Mouse (Mus musculus) megakaryocyte, embryonic 14.5 days (primary cell): Measurements from ENCODE around the gene Auts2. TPM values are rescaled to one million over a fixed set of nuclear protein-coding genes. Genes with fewer than 3 reads are reported as not detected.

Source experiments
- H3K27me3 ChIP-seq: replicated peaks from 2 replicates; pipeline ENCODE3; 2012; ENCODE audit warnings: inconsistent platforms
- H3K36me3 ChIP-seq: replicated peaks from 2 replicates; pipeline ENCODE3; 2012; ENCODE audit warnings: low read length, inconsistent platforms, mixed read lengths
- H3K4me1 ChIP-seq: 2 replicates; pipeline ENCODE4 v1.6.1; 2012; ENCODE audit warnings: inconsistent platforms
- H3K4me3 ChIP-seq: replicated peaks from 2 replicates; pipeline ENCODE3; 2012; ENCODE audit warnings: moderate library complexity, mild to moderate bottlenecking, inconsistent platforms
- H3K9me3 ChIP-seq: 2 replicates; pipeline ENCODE4 v1.6.1; 2012; ENCODE audit warnings: inconsistent platforms
- FLI1 ChIP-seq: IDR thresholded peaks from 2 replicates; pipeline ENCODE4 v1.6.1; 2012; ENCODE audit warnings: low read length, inconsistent platforms, mixed read lengths
- GATA1 ChIP-seq: IDR thresholded peaks from 3 replicates; pipeline ENCODE4 v1.6.1; 2012; ENCODE audit warnings: mixed read lengths, low read length, inconsistent platforms, borderline replicate concordance
- polyA plus RNA-seq: library from polyadenylated mRNA; stranded (reverse); fragments of >175 nt; gene quantifications from 2 replicates; pipeline ENCODE4 v1.2.3, GENCODE M21; 2012; ENCODE audit warnings: low replicate concordance; ENCODE audit not compliant: insufficient read depth

Auts2 gene
- polyA plus RNA-seq, 1 experiment, result 4.0 TPM

GRCm38 (mm10) chr5:131614238-131614637 is 928.9 kb downstream of the Auts2 start:
- peaks cover 22% of the 10 kb centered on the region for H3K9me3 ChIP-seq
- H3K27me3 ChIP-seq, result peaks cover 57% of the 10 kb centered on the region
- H3K36me3 ChIP-seq, result no peaks in the 10 kb centered on the region
- H3K4me3 ChIP-seq, result no peak overlapping the region
- no peak for TF ChIP-seq FLI1
- TF ChIP-seq GATA1, result no peak
- peaks cover 10% of the 10 kb centered on the region for H3K4me1 ChIP-seq

GRCm38 (mm10) chr5:131613301-131613700 is 929.8 kb downstream of the Auts2 start:
- H3K27me3 ChIP-seq, result peaks cover 51% of the 10 kb centered on the region
- TF ChIP-seq FLI1 (no peak), GATA1 (no peak)
- H3K4me3 ChIP-seq, result no peak overlapping the region
- H3K9me3 ChIP-seq, result peaks cover 17% of the 10 kb centered on the region
- H3K36me3 ChIP-seq, result no peaks in the 10 kb centered on the region
- H3K4me1 ChIP-seq, result peaks cover 10% of the 10 kb centered on the region

- H3K4me3 ChIP-seq, result no peak overlapping the region
- H3K36me3 ChIP-seq, result no peaks in the 10 kb centered on the region
- H3K9me3 ChIP-seq, result peaks cover 13% of the 10 kb centered on the region; the same call in 1 of the 2 replicates
- 0 out of 2 replicates have a peak, but pooled peaks cover 3% of the 10 kb centered on the region for H3K4me1 ChIP-seq
- peaks cover 25% of the 10 kb centered on the region for H3K27me3 ChIP-seq
- TF ChIP-seq FLI1 (no peak), GATA1 (no peak)
Measured at GRCm38 (mm10) chr5:131610702-131611101, 932.4 kb downstream of the Auts2 start.

- Histone ChIP-seq H3K4me1 (no peaks in the 10 kb centered on the region), H3K27me3 (peaks cover 10% of the 10 kb centered on the region), H3K9me3 (0 out of 2 replicates have a peak, but pooled peaks cover 2% of the 10 kb centered on the region), H3K36me3 (no peaks in the 10 kb centered on the region), H3K4me3 (no peak overlapping the region)
- no peak for TF ChIP-seq GATA1
- TF ChIP-seq FLI1, result no peak
Measured at GRCm38 (mm10) chr5:131606786-131607185, 936.4 kb downstream of the Auts2 start.

- TF ChIP-seq FLI1 (no peak), GATA1 (no peak)
- H3K4me3 ChIP-seq, result no peak overlapping the region
Measured at GRCm38 (mm10) chr5:131601934-131602692, 941.0 kb downstream of the Auts2 start.

GRCm38 (mm10) chr5:131600325-131601125 is 942.6 kb downstream of the Auts2 start:
- peaks cover 31% of the 10 kb centered on the region for H3K27me3 ChIP-seq
- no peak overlapping the region for H3K4me3 ChIP-seq
- no peaks in the 10 kb centered on the region for H3K9me3 ChIP-seq
- H3K4me1 ChIP-seq, result no peaks in the 10 kb centered on the region
- H3K36me3 ChIP-seq, result no peaks in the 10 kb centered on the region
- TF ChIP-seq GATA1, result no peak
- no peak for TF ChIP-seq FLI1

More at GRCm38 (mm10) chr5:131601934-131602692, 941.0 kb downstream of the Auts2 start:
- Histone ChIP-seq H3K9me3 (no peaks in the 10 kb centered on the region), H3K4me1 (no peaks in the 10 kb centered on the region), H3K36me3 (no peaks in the 10 kb centered on the region), H3K27me3 (peaks cover 20% of the 10 kb centered on the region)

- TF ChIP-seq GATA1 (no peak), FLI1 (no peak)
- Histone ChIP-seq H3K27me3 (peaks cover 31% of the 10 kb centered on the region), H3K4me1 (no peaks in the 10 kb centered on the region), H3K9me3 (no peaks in the 10 kb centered on the region), H3K36me3 (no peaks in the 10 kb centered on the region), H3K4me3 (no peak overlapping the region)
Measured at GRCm38 (mm10) chr5:131597503-131597902, 945.6 kb downstream of the Auts2 start.

- TF ChIP-seq GATA1 (no peak), FLI1 (no peak)
- Histone ChIP-seq H3K9me3 (no peaks in the 10 kb centered on the region), H3K4me3 (no peak overlapping the region), H3K27me3 (peaks cover 34% of the 10 kb centered on the region), H3K36me3 (no peaks in the 10 kb centered on the region), H3K4me1 (no peaks in the 10 kb centered on the region)
Measured at GRCm38 (mm10) chr5:131596591-131596990, 946.6 kb downstream of the Auts2 start.

GRCm38 (mm10) chr5:131595730-131596129 is 947.4 kb downstream of the Auts2 start:
- H3K36me3 ChIP-seq, result no peaks in the 10 kb centered on the region
- no peaks in the 10 kb centered on the region for H3K4me1 ChIP-seq
- no peak overlapping the region for H3K4me3 ChIP-seq
- H3K27me3 ChIP-seq, result peaks cover 36% of the 10 kb centered on the region
- H3K9me3 ChIP-seq, result no peaks in the 10 kb centered on the region
- TF ChIP-seq FLI1 (no peak), GATA1 (no peak)

- Histone ChIP-seq H3K27me3 (peaks cover 27% of the 10 kb centered on the region), H3K4me3 (no peak overlapping the region), H3K36me3 (no peaks in the 10 kb centered on the region), H3K4me1 (no peaks in the 10 kb centered on the region), H3K9me3 (no peaks in the 10 kb centered on the region)
- TF ChIP-seq GATA1 (no peak), FLI1 (no peak)
Measured at GRCm38 (mm10) chr5:131594597-131594996, 948.5 kb downstream of the Auts2 start.
